Mouse (Mus musculus): ENCODE data around the gene Fam151a. TPM values are rescaled to one million over a fixed set of nuclear protein-coding genes. Genes with fewer than 3 reads are reported as not detected.
"Not testable (repeated sequence)": the region's sequence is repeated elsewhere in the genome, so short reads cannot be mapped to it uniquely, and the experiment has no call there.

The Fam151a gene
- total RNA-seq (2021): not detected
- long read RNA-seq, partial matches to known transcripts: 0 of 1 reads
- long read RNA-seq, other reads (novel, unspliced or antisense): 1 of 1 reads

GRCm38 (mm10) chr4:106733636-106734035, at the start of gene Fam151a:
Gene Fam151a (plus strand): TSS chr4:106733889.
- DNase-seq (ENCODE audit: low spot score in 2 of 2): no peak

- no peak for DNase-seq (ENCODE audit: low spot score in 2 of 2)
These were observed 44.9 kb upstream of the Fam151a start for GRCm38 (mm10) chr4:106688636-106689296.

GRCm38 (mm10) chr4:106693841-106694430, 39.8 kb upstream of the Fam151a start:
- no peak for DNase-seq (ENCODE audit: low spot score in 2 of 2)

- peak in 1 of 2 experiments; percentile 14 for DNase-seq (ENCODE audit: low spot score in 2 of 2)
These were observed 33.7 kb upstream of the Fam151a start for GRCm38 (mm10) chr4:106699989-106700388.

DNA sequence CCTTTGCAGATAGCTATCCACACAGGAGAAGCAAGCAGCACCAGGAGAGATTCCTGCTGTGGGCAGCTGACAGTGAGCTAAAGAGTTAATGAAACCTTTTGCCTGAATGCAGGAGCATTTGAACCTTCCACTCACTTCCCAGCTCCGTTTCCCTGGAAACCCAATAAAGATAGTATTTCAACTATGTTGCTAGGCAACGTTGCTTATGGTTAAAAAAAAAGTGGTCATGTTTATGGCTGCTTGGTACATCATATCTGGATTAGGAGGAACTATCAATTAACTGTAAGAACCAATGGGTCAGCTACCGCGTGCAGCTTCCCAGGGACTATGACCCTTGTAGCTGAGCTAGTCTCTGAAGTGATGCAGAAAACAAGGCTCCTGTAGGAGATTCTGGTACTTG, 32.9 kb upstream of the Fam151a start:
- DNase-seq (ENCODE audit: low spot score in 2 of 2): no peak

- peak; percentile 14 to 27 for DNase-seq (ENCODE audit: low spot score in 2 of 2)
These were observed 29.7 kb upstream of the Fam151a start for GRCm38 (mm10) chr4:106703956-106704355.

- peak; percentile 56 to 60 for DNase-seq (ENCODE audit: low spot score in 2 of 2)
These were observed 29.3 kb upstream of the Fam151a start for GRCm38 (mm10) chr4:106704416-106704815.

DNA sequence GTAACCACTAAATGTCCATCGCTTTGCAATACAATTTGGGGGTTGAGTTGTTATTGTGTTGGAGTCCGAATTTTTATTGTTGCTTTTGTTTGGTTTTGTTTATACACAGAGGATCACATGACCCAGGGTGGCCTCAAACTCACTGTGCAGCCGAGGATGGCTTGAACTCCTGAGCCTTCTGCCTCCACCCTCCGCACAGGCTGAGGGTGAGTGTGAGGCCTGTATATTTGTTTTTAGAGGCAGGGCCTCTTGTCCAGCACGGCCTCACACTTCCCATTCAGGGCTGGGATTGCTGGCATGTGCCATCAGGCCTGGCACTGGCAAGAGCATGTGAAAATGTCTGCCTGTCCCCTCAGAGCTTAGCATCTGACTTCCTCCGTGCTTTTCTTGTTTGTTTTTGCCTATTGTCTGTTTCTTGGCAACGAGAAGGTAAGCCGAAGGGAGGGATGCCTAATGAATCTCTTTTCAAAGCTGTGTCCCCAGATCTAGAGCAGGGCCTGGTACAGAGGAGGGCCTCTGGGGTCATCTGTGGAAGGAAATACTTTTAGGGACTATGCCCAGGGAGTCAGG, 28.5 kb upstream of the Fam151a start:
- DNase-seq (ENCODE audit: low spot score in 2 of 2): peak; percentile 23 to 41

- peak in 1 of 2 experiments; percentile 13 for DNase-seq (ENCODE audit: low spot score in 2 of 2)
These were observed 25.7 kb upstream of the Fam151a start for GRCm38 (mm10) chr4:106707957-106708356.

DNA sequence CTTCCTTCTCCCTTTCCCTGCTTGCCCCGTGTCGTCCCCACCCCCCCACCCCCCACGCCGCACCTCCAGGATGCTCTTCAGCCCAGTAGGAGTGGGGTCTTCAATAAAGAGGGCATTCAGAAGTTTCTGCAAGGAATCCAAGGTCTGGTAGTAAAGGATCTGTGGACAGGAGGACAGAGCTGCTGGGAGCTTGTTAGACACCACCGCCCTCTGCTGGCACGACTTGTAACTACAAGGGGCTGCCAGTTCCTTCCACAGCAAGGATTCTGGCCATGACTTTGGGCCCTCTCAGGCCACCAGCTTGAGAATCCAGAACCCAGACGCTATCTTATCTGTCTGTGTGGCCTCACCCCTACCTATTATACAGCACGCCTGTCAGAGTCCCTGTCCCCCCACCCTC, 25.3 kb upstream of the Fam151a start:
- DNase-seq (ENCODE audit: low spot score in 2 of 2): peak; percentile 91 to 92

- DNase-seq (ENCODE audit: low spot score in 2 of 2): no peak
These were observed 20.1 kb upstream of the Fam151a start for GRCm38 (mm10) chr4:106713622-106714021.

GRCm38 (mm10) chr4:106720631-106721030, 13.1 kb upstream of the Fam151a start:
- DNase-seq (ENCODE audit: low spot score in 2 of 2): no peak

DNA sequence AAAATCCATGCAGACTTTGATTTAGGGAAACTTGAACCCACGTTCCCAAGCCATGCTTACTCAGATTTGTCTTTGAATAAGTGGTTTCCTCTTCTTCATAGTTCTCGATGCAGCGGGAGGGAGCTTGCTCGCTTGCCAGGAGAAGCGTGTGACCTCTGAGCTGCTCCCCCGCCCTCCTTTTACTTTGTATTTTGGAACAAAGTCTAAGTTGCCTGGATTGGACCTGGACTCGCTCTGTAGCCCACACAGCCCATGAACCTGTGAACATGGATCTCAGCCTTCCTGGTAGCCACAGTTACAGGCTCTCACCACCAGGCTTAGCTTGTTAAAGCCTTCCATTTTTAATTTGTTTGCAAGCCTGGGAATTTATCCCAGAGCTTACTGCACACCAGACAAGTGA, 2.9 kb upstream of the Fam151a start, which contains the start of gene Mroh7:
Mroh7 (minus strand) TSS at position 112 of the 400 bp plus-strand sequence.
- DNase-seq (ENCODE audit: low spot score in 2 of 2): no peak

DNA sequence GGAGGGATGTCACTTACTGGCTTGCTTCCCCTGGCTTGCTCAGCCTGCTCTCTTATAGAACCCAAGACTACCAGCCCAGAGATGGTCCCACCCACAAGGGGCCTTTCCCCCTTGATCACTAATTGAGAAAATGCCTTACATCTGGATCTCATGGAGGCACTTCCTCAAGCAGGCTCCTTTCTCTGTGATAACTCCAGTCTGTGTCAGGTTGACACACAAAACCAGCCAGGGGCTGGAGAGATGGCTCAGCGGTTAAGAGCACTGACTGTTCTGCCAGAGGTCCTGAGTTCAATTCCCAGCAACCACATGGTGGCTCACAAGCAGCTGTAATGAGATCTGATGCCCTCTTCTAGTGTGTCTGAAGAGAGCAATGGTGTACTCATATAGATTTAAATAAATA, 3.2 kb downstream of the Fam151a start:
- not testable (repeated sequence) for DNase-seq (ENCODE audit: low spot score in 2 of 2)

DNA sequence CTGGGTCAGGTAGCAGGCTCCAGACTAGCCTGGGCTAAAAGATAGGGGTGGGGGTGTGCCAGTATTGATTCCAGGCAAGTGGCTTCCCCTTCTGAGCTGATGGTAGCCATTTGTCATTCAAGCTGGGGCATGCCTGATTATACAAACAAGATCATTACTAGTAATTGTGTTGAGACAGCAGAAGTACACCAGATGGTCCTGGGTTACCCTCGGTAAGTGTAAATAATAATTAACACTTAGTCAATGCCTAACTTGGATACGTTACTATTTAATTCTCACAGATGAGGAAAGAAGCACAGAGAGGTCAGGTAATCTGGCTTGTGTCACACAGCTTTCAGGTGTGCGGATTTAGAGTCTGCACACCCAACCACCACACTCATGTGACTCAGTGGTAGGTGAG, 4.2 kb downstream of the Fam151a start:
- DNase-seq (ENCODE audit: low spot score in 2 of 2): no peak

- DNase-seq (ENCODE audit: low spot score in 2 of 2): no peak
These were observed 12.2 kb downstream of the Fam151a start for GRCm38 (mm10) chr4:106745862-106746261.

GRCm38 (mm10) chr4:106747001-106747580, 13.4 kb downstream of the Fam151a start:
- no peak for DNase-seq (ENCODE audit: low spot score in 2 of 2)

DNA sequence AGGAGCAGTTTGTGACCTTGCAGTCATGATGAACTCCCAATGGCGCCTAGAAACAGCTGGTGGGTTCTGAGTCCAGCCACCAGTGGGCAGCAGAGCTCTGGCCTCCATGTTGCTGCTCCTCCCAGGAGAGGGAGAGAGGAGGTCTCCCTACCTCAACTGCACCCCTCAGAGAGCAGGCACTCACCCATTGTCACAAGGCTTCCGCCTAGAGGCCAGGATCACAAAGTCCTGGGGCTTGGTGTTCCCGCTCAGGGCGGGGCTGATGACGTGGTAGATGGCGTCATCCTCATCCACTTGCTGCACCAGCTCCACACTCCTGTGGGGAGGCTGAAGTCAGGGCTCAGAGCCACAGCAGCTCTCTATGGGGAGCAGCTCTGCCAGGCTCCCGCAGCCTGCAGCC, 16.0 kb downstream of the Fam151a start:
- peak; percentile 77 to 79 for DNase-seq (ENCODE audit: low spot score in 2 of 2)

DNA sequence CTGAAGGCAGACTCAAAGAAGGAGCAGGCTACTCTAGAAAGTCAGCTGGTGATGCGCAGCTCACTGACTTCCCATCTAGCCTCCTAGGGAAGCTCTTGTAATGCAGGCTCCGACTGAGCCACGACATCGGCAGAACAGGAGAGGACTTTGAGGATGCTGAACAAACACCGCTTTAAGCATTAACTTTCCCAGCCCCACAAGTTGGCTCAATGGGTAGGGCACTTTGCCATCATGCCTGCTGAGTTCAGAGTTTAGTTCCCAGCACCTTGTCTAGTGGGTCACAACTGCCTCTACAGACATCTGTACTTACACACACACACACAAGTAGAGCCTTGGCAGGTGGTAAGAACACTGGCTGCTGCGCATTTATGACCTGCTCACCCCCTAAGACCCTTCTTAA, 18.0 kb downstream of the Fam151a start:
- DNase-seq (ENCODE audit: low spot score in 2 of 2): no peak

DNA sequence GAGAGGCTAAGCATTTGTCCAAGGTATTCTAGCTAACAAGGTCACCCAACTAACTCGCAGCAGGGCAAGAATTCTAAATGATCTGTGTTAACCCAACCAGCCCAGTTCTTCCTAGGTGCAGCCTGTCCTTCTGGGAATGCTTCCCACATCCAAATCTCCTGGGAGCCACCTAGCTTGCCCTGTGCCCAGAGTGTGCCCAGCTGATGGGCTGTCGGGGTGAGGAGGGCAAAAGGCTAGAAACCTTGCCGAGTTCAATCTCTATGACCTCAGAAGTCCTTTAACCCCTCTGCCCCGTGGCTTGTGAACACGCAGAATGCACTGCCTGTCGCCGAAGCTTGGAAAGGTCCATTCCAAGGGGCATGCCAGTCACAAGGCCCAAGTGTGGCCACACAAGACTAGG, 30.5 kb downstream of the Fam151a start:
- no peak for DNase-seq (ENCODE audit: low spot score in 2 of 2)

GRCm38 (mm10) chr4:106769306-106769705, 35.6 kb downstream of the Fam151a start:
- DNase-seq (ENCODE audit: low spot score in 2 of 2): no peak

DNA sequence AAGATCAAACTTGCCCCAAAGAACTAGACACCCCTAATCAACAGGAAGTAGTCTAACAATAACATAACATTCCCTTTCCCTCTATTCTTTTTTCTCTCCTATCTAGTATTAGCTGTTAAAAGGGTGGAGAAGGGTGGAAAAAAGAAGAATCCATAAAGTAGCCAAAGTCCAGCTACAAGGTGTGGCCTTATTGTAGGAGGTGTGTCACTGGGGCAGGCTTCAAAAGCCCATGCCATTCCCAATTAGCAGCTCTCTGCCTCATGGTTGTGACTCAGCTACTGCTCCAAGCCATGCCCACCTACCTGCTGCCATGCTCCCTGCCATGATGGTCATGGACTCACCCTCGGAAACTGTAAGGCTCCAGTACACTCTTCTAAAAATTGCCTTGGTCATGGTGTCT, 38.9 kb downstream of the Fam151a start:
- no peak for DNase-seq (ENCODE audit: low spot score in 2 of 2)

Data from layer of hippocampus, postnatal 10 days (tissue).